Mouse (Mus musculus) ES-Bruce4 (cell line): Measurements from ENCODE around the gene Sgtb.

ENCODE experiments used
- CTCF ChIP-seq: IDR thresholded peaks from one replicate; pipeline ENCODE4 v1.8.1; 2011; ENCODE audit warnings: low read depth, low read length
- EP300 ChIP-seq: IDR thresholded peaks from 2 replicates; pipeline ENCODE4 v1.6.1; 2011; ENCODE audit warnings: low read depth, low read length; ENCODE audit not compliant: insufficient read depth
- POLR2A ChIP-seq: IDR thresholded peaks from one replicate; pipeline ENCODE4 v1.8.1; 2011; ENCODE audit warnings: low read length; ENCODE audit not compliant: insufficient read depth

DNA sequence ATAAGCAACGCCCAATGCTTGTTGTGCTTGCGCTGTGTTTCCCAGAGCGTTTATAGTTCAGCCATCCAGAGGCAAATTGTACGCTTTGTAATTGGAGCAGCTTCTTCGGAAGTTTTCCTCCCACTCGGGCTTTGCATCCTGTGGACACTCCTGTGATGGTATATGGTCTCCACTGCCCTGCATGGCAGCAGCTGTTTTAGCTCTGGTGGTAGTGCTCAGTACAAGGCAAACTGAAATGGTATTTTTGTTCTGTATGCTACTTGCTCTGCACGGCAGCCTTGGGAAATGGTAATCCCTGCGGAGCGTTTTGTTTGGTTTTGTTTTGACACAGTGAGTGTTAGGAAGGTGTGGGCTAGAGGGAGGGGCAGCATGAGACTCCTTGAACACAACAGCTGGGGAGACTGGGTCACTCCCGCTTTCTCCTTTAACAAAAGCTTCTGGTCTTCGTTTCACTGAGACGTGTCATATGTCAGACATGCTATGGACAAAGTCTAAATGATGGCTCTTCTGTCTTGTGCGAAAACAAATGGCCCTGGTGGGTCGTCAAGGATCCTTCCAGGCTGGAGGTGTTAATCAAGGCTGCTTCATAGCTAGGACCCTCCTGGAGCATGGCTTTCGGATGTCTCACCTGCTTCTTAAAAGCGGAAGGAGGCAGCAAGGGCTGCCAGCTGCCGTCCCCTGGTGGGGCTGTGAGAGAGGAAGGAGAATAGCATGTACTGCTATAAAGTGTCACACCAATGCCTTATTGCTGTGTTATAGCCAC, 12.7 kb downstream of the Sgtb start:
- TF ChIP-seq CTCF (no peak), POLR2A (no peak), EP300 (no peak)
